Mouse (Mus musculus) forebrain, embryonic 14.5 days (tissue): ENCODE data around the gene Dock4. TPM values are rescaled to one million over a fixed set of nuclear protein-coding genes. Genes with fewer than 3 reads are reported as not detected.

ENCODE experiments used
- ATAC-seq: fragments of 200-750 bp; cut with Nextera tagmentation; 2 replicates; pipeline ENCODE4 v1.8.0; 2017; ENCODE audit warnings: mild to moderate bottlenecking, moderate library complexity
- DNase-seq: peaks from one replicate; pipeline ENCODE4 v3.0.0-alpha.2; 2015; ENCODE audit warnings: low spot score
- H3K27ac ChIP-seq: fragments of 300-500 bp; sonication (generic); 2 replicates; pipeline ENCODE4 v1.5.1; 2014; ENCODE audit warnings: low read depth, mild to moderate bottlenecking, control low read depth, low read length, moderate library complexity
- H3K27me3 ChIP-seq: fragments of 300-500 bp; sonication (generic); replicated peaks from 2 replicates; pipeline ENCODE4 v1.6.1; 2014; ENCODE audit warnings: low read length, control low read depth, mixed read lengths; ENCODE audit not compliant: control insufficient read depth, insufficient read depth
- H3K36me3 ChIP-seq: fragments of 300-500 bp; sonication (generic); 2 replicates; pipeline ENCODE4 v1.6.1; 2014; ENCODE audit warnings: low read length, control low read depth; ENCODE audit not compliant: control insufficient read depth, insufficient read depth
- H3K4me1 ChIP-seq: fragments of 300-500 bp; sonication (generic); 2 replicates; pipeline ENCODE4 v1.6.1; 2014; ENCODE audit warnings: antibody characterized with exemption, low read length, control low read depth; ENCODE audit not compliant: control insufficient read depth, insufficient read depth
- H3K4me2 ChIP-seq: fragments of 300-500 bp; sonication (generic); 2 replicates; pipeline ENCODE4 v1.6.1; 2014; ENCODE audit warnings: mild to moderate bottlenecking, control low read depth, low read length
- H3K4me3 ChIP-seq: fragments of 300-500 bp; sonication (generic); 2 replicates; pipeline ENCODE4 v1.5.1; 2014; ENCODE audit warnings: low read depth, low read length, control low read depth
- H3K9ac ChIP-seq: fragments of 300-500 bp; sonication (generic); 2 replicates; pipeline ENCODE4 v1.6.1; 2014; ENCODE audit warnings: mild to moderate bottlenecking, low read length, control low read depth, moderate library complexity
- H3K9me3 ChIP-seq: fragments of 300-500 bp; sonication (generic); replicated peaks from 2 replicates; pipeline ENCODE4 v1.6.1; 2016; ENCODE audit warnings: low read length, control low read depth, mixed read lengths; ENCODE audit not compliant: control insufficient read depth
- WGBS: fragments of 180-500 bp; shearing (Covaris S2); extraction: QIAGEN DNeasy Blood & Tissue Kit; methylation state at CpG from one replicate; pipeline ENCODE4 v1.1.7; 2014; 5-methylcytosine and 5-hydroxymethylcytosine counted together
- polyA plus RNA-seq: library from polyadenylated mRNA; unstranded; fragments of >200 nt; fragmentation: Nextera tagmentation; extraction: Ambion mirVana; gene quantifications from 2 replicates; pipeline ENCODE4 v1.2.1, GENCODE M21; 2014

Dock4 gene
- polyA plus RNA-seq, 1 experiment from 2014 or later, result 9.7 TPM

DNA sequence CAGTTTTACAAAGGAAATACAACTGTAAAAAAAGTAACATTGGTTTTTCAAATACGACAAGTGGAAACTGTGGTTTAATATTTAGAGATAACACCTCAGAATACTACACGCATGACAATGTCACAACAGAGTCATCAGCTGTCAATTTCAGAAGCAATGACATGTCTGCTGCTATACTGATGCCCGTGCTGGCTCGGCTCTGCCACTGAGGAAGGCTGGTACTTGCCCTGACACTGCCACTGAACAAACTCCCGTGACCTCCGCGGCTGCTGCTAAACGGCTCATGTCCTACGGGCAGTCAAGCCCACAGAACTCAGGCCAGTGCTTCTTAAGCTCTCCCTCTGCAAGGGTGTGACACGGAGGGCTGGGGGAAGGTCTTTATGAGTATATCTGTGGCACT lies 18.1 kb upstream of the Dock4 start:
- Histone ChIP-seq H3K4me3 (no peak overlapping the region), H3K4me2 (no peak overlapping the region), H3K36me3 (no peaks in the 10 kb centered on the region), H3K4me1 (peaks cover 7% of the 10 kb centered on the region; the same call in 1 of the 2 replicates), H3K9me3 (no peaks in the 10 kb centered on the region), H3K27me3 (no peaks in the 10 kb centered on the region), H3K27ac (no peak overlapping the region), H3K9ac (no peak overlapping the region)
- DNase-seq (no peak), ATAC-seq (no peak)
- 81% methylated on average over 10 of the region's 10 CpGs for WGBS

DNA sequence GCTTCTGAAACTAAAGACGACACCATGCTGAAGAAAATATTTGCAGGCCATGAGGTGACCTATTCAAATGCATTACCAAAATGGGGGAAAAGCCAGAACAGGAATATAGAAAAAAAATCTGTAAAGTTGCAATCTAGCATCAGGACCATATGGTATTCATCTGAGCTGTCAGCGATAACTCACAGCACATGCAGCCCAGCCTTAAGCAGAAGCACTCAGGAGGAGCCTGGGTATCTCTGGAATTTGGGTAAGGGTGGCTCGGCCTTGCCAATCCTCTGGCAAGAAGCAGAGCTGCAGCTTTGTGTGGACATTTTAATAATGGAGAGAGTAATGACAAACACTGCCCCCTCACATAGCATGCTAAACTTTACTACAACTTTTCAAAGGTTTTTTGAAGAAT lies 15.8 kb upstream of the Dock4 start:
- no peak for DNase-seq
- H3K36me3 ChIP-seq, result no peaks in the 10 kb centered on the region
- no peak overlapping the region for H3K4me3 ChIP-seq
- peaks cover 7% of the 10 kb centered on the region; the same call in 1 of the 2 replicates for H3K4me1 ChIP-seq
- 74% methylated on average over 3 of the region's 3 CpGs for WGBS
- no peak for ATAC-seq
- no peak overlapping the region for H3K9ac ChIP-seq
- H3K27ac ChIP-seq, result no peak overlapping the region
- H3K27me3 ChIP-seq, result no peaks in the 10 kb centered on the region
- H3K9me3 ChIP-seq, result no peaks in the 10 kb centered on the region
- H3K4me2 ChIP-seq, result no peak overlapping the region

DNA sequence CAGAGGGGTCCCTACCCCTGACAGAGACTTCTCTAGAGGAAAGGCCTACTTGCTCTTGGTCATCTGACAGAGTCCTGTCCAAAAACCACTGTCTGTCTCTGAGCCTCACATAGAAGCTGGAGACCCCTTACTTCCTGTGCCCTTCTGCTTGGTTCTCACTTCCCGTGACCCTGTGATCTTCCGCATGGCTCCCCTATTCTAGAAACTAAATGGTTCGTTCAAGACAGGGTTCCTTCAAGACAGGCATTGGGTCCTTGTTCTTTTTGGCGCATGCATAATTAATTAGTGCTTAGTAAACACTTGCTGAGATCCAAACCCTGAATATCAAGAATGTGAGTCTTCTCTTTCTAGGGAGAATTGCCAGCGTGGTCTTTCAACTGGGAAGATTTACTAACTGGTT lies 14.7 kb upstream of the Dock4 start:
- 28% methylated on average over 5 of the region's 5 CpGs for WGBS
- no peak overlapping the region for H3K27ac ChIP-seq
- no peaks in the 10 kb centered on the region for H3K27me3 ChIP-seq
- no peak overlapping the region for H3K4me2 ChIP-seq
- no peak overlapping the region for H3K9ac ChIP-seq
- no peak overlapping the region for H3K4me3 ChIP-seq
- H3K9me3 ChIP-seq, result no peaks in the 10 kb centered on the region
- H3K36me3 ChIP-seq, result no peaks in the 10 kb centered on the region
- ATAC-seq (peak; percentile 37; the same call in 1 of the 2 replicates), DNase-seq (peak; percentile 29)
- H3K4me1 ChIP-seq, result peaks cover 7% of the 10 kb centered on the region; the same call in 1 of the 2 replicates

DNA sequence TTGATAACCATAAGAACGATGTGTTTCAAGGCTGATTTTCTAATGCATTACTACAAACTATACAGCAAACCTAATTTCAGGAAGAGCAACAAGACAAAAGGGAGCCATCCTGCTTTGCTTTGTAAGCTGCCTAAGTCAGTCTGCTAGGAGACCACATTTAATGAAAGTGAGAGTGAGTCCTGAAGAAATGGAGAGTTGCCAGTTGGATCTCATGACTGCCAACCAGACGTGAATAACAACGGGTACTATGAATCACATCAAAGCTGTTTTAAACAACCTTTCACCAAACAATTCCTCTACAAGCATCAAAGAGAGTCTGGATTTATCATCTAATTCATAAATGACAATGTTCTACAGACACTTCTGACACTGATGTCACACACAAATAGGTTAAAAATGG lies 11.7 kb upstream of the Dock4 start:
- Histone ChIP-seq H3K36me3 (no peaks in the 10 kb centered on the region), H3K9ac (no peak overlapping the region), H3K4me1 (peaks cover 14% of the 10 kb centered on the region; the same call in 1 of the 2 replicates), H3K27ac (no peak overlapping the region), H3K9me3 (no peaks in the 10 kb centered on the region), H3K4me2 (no peak overlapping the region), H3K27me3 (no peaks in the 10 kb centered on the region), H3K4me3 (no peak overlapping the region)
- no peak for ATAC-seq
- DNase-seq, result peak; percentile 50
- 44% methylated on average over 3 of the region's 3 CpGs for WGBS

DNA sequence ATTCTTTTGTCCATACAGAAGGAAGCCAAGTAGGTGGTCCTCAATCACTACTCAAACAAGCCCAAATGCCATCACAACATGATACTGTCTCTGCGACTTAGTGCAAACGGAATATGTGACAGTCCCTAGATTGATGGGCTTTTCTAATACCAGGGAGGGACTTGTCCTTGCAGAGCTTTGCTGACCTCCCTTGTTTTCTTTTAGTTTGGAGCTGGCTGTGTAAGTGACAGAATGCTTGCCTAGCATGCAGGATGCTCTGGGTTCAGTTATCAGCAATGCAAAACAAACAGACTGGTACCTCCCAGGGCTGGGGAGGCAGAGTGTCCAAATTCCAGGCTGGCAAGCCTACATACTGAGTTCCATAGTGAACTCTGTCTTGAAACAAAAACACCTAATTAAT lies 7.7 kb upstream of the Dock4 start:
- Histone ChIP-seq H3K4me1 (peaks cover 8% of the 10 kb centered on the region; the same call in 1 of the 2 replicates), H3K9me3 (no peaks in the 10 kb centered on the region), H3K9ac (no peak overlapping the region), H3K4me2 (no peak overlapping the region), H3K36me3 (no peaks in the 10 kb centered on the region), H3K27me3 (no peaks in the 10 kb centered on the region), H3K4me3 (no peak overlapping the region), H3K27ac (no peak overlapping the region)
- DNase-seq, result no peak
- WGBS, result 0% methylated on average over 2 of the region's 2 CpGs
- no peak for ATAC-seq

DNA sequence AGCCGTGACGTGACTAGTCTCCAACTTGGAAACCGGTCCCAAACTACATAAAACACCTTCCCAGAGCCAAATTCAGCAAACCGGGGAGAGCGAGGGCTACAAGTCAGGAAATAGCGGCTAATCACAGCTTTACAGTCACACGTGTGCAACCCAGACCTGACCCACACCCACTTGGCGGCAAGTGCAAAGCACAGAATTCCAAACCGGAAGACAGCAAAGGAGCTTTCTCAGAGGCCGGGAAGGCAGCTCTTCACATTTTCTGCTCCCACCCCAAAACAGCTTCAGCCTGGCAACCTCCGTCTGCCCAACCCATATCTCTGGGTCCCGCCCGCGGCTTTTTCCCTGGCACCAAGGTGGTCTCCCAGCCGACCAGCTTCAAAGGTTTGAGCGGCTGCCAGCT lies 546 bp upstream of the Dock4 start:
- H3K9ac ChIP-seq, result peak overlapping the region; percentile 65
- H3K27ac ChIP-seq, result no peak overlapping the region; the same call in 1 of the 2 replicates
- DNase-seq (no peak), ATAC-seq (peak; percentile 5)
- no peaks in the 10 kb centered on the region for H3K36me3 ChIP-seq
- H3K9me3 ChIP-seq, result no peaks in the 10 kb centered on the region
- 2% methylated on average over 16 of the region's 16 CpGs for WGBS
- H3K4me1 ChIP-seq, result peaks cover 10% of the 10 kb centered on the region; the same call in 1 of the 2 replicates
- H3K4me2 ChIP-seq, result peak overlapping the region; percentile 85
- H3K4me3 ChIP-seq, result peak overlapping the region; percentile 84
- H3K27me3 ChIP-seq, result no peaks in the 10 kb centered on the region

DNA sequence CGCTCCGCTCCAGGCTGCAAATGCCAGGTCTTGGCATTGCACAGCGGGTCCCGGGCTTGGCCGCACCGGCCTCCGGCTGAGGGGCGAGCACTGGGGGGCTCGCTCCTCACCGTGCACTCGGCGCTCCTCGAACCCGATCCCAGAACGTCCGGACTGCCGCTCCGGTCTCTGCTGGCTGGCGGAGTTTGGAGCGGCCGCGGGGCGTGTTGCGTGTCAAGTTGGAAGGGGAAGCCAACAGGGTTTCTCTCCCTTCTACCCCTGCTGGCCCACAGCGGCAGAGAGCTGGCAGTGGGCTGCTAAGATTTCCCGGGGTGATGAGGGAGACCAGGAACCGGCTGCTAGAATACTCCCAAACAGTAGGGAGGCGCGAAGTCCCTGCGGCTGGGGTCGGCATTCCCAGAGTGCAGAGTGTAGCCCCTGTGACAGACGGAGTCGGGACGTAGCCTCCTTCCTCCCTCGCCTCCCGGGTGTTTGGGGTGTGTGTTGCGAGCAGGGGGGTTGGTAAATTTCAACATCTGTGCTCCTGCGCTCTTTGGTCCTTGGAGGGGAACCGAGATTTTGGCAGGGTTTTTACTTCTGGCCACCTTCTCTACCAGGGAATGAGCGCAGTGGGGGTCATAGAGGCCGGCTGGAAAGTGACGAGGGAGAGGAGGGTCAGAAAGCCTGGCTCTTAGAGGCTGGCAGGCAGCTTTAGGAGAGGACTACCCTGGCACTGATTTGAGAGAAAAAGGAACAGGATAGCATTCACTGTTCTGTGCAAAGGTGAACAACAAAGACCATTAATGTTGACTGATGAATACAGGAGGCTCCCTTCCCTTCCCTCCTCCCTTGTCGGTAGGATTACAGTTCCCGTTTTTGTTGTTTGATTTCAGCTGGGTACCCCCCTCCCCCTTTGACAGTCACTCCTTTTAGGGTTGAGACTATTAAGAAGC lies 964 bp downstream of the Dock4 start:
- DNase-seq (peak; percentile 64), ATAC-seq (peak; percentile 7; the same call in 1 of the 2 replicates)
- no peaks in the 10 kb centered on the region for H3K27me3 ChIP-seq
- H3K9ac ChIP-seq, result peak overlapping the region; percentile 91
- WGBS, result under 1% methylated on average over 44 of the region's 44 CpGs
- peak overlapping the region; percentile 84 for H3K4me3 ChIP-seq
- H3K4me2 ChIP-seq, result peak overlapping the region; percentile 68
- peak overlapping the region; percentile 93 for H3K27ac ChIP-seq
- H3K4me1 ChIP-seq, result peaks cover 10% of the 10 kb centered on the region; the same call in 1 of the 2 replicates
- H3K9me3 ChIP-seq, result no peaks in the 10 kb centered on the region
- no peaks in the 10 kb centered on the region for H3K36me3 ChIP-seq

DNA sequence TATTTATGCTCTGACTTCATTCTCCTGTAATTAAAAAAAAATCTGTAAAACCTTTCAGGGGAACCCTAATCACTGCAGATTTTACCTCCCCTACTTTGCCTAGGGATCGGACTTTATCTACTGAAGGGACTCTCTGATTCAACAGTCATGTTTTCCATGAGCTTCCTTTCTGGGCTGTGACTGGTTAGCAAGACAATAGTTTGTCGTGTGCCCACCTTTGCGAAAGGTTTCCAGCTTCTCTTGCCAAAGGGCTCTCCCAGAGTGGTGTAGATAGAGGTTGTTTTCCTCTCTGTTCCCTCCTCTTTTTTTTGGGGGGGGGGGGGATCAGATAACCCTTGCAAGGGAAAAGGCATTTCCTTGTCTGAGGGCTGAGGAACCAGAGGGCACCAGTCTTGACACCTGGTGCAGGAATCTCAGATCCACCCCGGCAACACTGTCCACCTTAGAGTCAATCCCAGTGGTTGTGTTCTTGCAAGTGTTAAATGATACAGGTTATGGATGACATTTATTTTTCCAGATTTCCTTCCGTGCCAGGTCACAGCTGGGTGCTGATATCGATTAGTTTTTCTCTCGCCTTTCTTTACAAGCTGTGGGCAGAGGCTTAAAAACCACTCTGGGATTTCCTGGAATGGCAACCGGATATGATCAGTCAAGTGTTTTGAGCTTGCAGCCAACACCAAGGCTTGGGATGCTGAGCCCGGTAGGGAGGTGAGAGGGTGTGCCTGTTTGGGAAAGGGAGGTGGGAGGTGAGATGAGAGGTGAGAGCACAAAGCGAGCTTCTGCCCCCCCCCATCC lies 2.0 kb downstream of the Dock4 start:
- WGBS, result 30% methylated on average over 10 of the region's 10 CpGs
- ATAC-seq (no peak), DNase-seq (peak; percentile 24)
- Histone ChIP-seq H3K27ac (no peak overlapping the region), H3K4me1 (peaks cover 10% of the 10 kb centered on the region; the same call in 1 of the 2 replicates), H3K9ac (peak overlapping the region; percentile 91), H3K27me3 (no peaks in the 10 kb centered on the region), H3K4me3 (peak overlapping the region; percentile 84), H3K36me3 (no peaks in the 10 kb centered on the region), H3K9me3 (no peaks in the 10 kb centered on the region), H3K4me2 (peak overlapping the region; percentile 68)
